Mouse (Mus musculus): ENCODE measurements at regions not wholly inside any gene's neighbourhood (a gene's known extent, or its start where the extent isn't known, plus 50 kb on each side); places are given as distances from the start of the nearest gene placed in this dataset.

DNA sequence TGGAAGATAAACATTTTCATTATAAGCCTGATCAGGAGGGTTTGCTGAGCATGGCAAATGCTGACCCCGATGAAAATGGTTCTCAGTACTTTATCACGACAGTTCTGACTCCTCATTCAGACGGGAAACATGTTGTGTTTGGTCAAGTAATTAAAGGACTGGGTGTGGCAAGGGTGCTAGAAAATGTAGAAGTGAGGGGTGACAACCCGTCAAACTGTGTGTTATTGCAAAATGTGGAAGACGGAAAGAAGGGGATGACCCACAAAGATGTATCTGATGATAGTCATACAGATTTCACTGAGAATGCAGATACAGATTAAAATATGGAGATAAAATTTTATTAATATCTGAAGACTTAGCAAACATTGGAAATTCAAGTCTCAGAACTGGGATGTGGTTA, 186.2 kb upstream of the Gm9833 start:
- H3K4me1 ChIP-seq (ENCODE audit: control insufficient read depth, insufficient read depth, low read length): no peaks in the 10 kb centered on the region
- TF ChIP-seq POLR2A (IDR thresholded peaks at IDR 0.05; ENCODE audit: low read depth, low read length) (no peak), CTCF (IDR thresholded peaks at IDR 0.05; ENCODE audit: borderline replicate concordance, insufficient read depth, low read length) (no peak)
- no peak overlapping the region for H3K27ac ChIP-seq (ENCODE audit: insufficient read depth, low read length)
- no peak overlapping the region for H3K4me3 ChIP-seq (ENCODE audit: insufficient read depth, low read length)

DNA sequence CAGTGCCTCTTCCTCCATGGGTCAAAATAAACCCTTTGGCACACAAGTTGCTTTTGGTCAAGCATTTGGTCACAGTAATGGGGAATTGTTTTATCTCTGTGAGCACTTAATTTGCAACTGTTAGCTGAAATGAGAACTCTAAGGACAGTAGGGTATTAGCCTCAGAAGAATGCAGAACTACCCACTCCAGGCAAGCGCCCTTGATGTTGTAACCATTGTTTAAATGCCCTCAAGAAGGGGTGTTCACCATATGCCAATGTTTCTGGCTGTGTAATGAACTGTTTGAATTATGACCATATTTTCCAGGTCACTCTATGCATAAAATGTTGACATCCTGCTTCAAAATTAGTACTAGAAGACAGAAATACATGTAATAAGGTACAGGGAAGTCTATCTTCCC, 174.6 kb upstream of the Gm9833 start:
- Histone ChIP-seq H3K27ac (ENCODE audit: insufficient read depth, low read length) (no peak overlapping the region), H3K4me3 (ENCODE audit: insufficient read depth, low read length) (no peak overlapping the region), H3K4me1 (ENCODE audit: control insufficient read depth, insufficient read depth, low read length) (no peaks in the 10 kb centered on the region)
- TF ChIP-seq POLR2A (IDR thresholded peaks at IDR 0.05; ENCODE audit: low read depth, low read length) (no peak), CTCF (IDR thresholded peaks at IDR 0.05; ENCODE audit: borderline replicate concordance, insufficient read depth, low read length) (no peak)

DNA sequence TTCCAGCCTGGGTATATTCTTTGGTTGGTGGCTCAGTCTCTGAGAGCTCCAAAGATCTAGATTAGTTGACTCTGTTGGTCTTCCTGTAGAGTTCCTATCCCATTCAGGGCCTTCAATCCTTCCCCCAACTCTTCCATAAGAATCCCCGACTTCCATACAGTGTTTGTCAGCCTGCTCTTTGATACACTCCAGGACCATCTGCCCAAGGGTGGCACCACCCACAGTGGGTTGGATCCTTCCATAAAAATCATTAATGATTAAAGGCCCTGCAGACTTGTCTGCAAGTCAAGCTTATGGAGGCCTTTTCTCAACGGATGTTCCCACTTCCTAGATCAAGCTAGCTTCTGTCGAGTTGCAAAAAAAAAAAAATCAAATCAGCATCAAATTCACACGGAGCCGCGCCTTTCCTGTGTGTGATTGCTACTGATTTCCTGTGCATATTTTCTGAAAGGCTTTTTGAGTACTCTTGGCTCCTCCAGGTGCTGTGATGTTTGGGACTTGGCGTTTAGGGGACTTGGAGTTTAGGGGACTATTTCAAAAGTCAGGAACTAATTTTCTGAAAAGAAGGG, 171.3 kb upstream of the Gm9833 start:
- H3K27ac ChIP-seq (ENCODE audit: insufficient read depth, low read length): no peak overlapping the region
- H3K4me3 ChIP-seq (ENCODE audit: insufficient read depth, low read length): no peak overlapping the region
- TF ChIP-seq POLR2A (IDR thresholded peaks at IDR 0.05; ENCODE audit: low read depth, low read length): no peak
- TF ChIP-seq CTCF (IDR thresholded peaks at IDR 0.05; ENCODE audit: borderline replicate concordance, insufficient read depth, low read length): no peak
- H3K4me1 ChIP-seq (ENCODE audit: control insufficient read depth, insufficient read depth, low read length): no peaks in the 10 kb centered on the region

DNA sequence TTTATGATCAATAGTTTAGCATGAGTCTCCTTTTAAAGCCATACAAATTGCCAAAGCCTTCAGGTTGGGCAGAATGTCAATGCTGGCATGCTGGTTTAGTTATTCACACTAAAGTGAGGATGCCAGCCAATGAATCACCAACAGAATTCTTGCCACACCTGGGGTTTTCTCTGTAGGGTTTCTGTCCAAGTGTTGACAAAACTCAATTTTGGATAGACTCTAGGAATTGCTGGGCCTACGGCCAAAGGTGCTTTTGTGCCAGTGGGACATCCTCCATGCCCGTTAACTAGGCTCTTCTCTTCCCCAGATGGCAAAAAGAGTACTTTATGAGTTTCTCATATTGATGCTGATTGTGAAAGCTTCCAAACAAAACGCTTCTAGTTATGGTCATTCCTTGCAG, 167.6 kb upstream of the Gm9833 start:
- TF ChIP-seq CTCF (IDR thresholded peaks at IDR 0.05; ENCODE audit: borderline replicate concordance, insufficient read depth, low read length) (no peak), POLR2A (IDR thresholded peaks at IDR 0.05; ENCODE audit: low read depth, low read length) (no peak)
- H3K4me1 ChIP-seq (ENCODE audit: control insufficient read depth, insufficient read depth, low read length): no peaks in the 10 kb centered on the region

DNA sequence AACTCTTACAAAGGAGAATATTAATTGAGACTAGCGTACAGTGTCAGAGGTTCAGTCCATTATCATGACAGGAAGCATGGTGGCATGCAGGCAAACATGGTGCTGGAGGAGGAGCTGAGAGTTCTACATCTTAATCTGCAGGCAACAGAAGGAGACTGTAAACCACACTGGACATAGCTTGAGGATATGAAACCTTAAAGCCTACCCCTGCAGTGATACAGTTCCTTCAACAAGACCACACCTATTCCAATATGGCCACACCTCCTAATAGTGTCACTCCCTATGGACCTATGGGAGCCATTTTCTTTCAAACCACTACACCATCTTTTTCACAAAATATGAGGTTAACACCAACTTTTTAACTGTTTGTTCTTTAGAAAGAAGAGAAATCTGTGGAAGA, 166.2 kb upstream of the Gm9833 start:
- Histone ChIP-seq H3K4me1 (ENCODE audit: control insufficient read depth, insufficient read depth, low read length) (no peaks in the 10 kb centered on the region), H3K27ac (ENCODE audit: insufficient read depth, low read length) (no peak overlapping the region), H3K4me3 (ENCODE audit: insufficient read depth, low read length) (no peak overlapping the region)
- TF ChIP-seq CTCF (IDR thresholded peaks at IDR 0.05; ENCODE audit: borderline replicate concordance, insufficient read depth, low read length) (no peak), POLR2A (IDR thresholded peaks at IDR 0.05; ENCODE audit: low read depth, low read length) (no peak)

More for the DNA sequence above, 167.6 kb upstream of the Gm9833 start:
- Histone ChIP-seq H3K4me3 (ENCODE audit: insufficient read depth, low read length) (no peak overlapping the region), H3K27ac (ENCODE audit: insufficient read depth, low read length) (no peak overlapping the region)

DNA sequence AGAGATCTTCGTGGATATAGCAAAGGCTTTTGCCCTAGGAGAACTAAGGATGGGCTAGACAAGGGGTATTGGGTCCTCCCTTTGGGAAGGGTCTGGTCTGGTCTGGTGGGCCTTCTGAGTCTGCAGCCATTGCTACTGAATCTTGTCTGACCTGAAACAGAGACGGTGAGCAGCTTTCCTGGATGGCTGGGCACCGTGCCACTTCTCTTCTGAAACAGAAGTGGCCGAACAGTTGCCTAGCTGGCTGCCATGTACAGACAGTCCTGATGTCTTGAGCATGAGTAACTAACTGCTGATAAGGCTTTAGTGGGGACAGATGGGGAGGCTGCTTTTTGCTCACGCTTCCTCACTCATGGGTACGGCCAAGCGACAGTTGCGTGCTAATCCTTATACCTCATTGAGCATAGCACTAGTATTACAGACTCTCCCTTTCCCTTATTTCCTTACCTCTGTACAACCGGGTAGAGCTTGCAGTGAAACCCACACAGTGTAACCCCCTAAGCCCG, 165.3 kb upstream of the Gm9833 start:
- Histone ChIP-seq H3K4me1 (ENCODE audit: control insufficient read depth, insufficient read depth, low read length) (no peaks in the 10 kb centered on the region), H3K27ac (ENCODE audit: insufficient read depth, low read length) (no peak overlapping the region), H3K4me3 (ENCODE audit: insufficient read depth, low read length) (no peak overlapping the region)
- TF ChIP-seq POLR2A (IDR thresholded peaks at IDR 0.05; ENCODE audit: low read depth, low read length) (no peak), CTCF (IDR thresholded peaks at IDR 0.05; ENCODE audit: borderline replicate concordance, insufficient read depth, low read length) (no peak)

DNA sequence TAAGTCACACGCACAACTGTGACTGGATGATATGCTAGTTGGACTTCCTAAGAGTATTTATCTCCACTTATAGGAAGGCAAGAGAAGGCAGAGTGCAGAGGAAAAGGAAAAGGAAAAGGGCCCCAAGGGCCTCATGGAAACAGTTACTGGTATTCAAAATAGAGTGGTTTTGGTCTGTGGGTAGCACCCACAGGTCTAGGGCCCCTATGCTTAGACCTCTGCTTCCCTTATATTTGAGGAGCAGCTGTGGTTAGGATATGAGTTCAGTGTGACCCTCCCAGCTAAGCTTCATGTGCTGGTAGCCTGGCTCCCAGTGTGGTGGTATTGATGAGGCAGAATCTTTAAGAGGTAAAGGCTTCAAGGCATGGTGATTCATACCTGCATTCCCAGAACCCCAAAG, 163.3 kb upstream of the Gm9833 start:
- Histone ChIP-seq H3K27ac (ENCODE audit: insufficient read depth, low read length) (no peak overlapping the region), H3K4me1 (ENCODE audit: control insufficient read depth, insufficient read depth, low read length) (no peaks in the 10 kb centered on the region), H3K4me3 (ENCODE audit: insufficient read depth, low read length) (no peak overlapping the region)
- TF ChIP-seq POLR2A (IDR thresholded peaks at IDR 0.05; ENCODE audit: low read depth, low read length) (no peak), CTCF (IDR thresholded peaks at IDR 0.05; ENCODE audit: borderline replicate concordance, insufficient read depth, low read length) (no peak)

DNA sequence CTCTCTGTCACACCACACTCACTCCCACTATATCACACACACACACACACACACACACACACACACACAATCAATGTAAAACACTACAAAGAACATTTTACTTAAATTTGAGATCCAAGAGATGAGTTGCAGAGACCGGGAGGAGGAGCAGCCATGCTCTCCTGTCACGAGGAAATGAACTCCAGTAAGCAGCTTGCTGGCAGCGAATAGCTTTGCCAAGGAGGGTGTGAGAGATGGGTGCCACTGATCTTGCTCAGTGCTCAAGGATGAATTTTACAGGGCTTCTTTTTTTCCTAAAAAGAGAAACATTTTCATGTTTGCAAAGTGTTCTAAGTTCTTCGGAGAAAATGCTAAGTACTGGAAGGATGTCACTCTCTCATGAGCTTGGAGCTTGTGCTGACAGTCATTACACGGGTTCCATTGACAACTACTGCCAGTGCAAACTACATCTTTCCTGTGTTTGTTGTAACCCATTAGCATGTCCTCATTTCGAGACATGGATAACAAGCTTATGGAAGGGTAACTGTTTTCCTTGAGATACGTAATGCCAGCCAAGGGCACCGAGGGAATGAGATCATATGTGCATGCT, 151.0 kb upstream of the Gm9833 start:
- H3K27ac ChIP-seq (ENCODE audit: insufficient read depth, low read length): no peak overlapping the region
- no peak overlapping the region for H3K4me3 ChIP-seq (ENCODE audit: insufficient read depth, low read length)
- no peaks in the 10 kb centered on the region for H3K4me1 ChIP-seq (ENCODE audit: control insufficient read depth, insufficient read depth, low read length)
- TF ChIP-seq POLR2A (IDR thresholded peaks at IDR 0.05; ENCODE audit: low read depth, low read length): no peak
- no peak for TF ChIP-seq CTCF (IDR thresholded peaks at IDR 0.05; ENCODE audit: borderline replicate concordance, insufficient read depth, low read length)

DNA sequence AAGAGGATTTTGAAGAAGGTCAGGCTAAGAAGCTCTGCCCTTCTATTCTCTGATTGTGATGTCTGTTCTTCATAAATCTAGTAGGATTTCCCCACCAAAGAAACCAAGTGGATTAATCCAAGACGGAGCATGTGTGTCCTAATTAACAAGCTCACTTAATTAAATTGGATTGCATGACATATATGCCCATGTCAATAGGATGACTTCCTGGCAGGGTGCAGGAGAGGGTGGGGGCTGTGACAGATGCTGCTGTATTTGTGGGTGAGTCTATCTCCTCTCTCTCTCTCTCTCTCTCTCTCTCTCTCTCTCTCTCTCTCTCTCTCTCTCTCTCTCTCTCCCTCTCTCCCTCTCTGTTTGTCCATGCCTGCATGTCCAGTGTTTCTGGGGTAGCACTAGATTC, 149.3 kb upstream of the Gm9833 start:
- no peak overlapping the region for H3K4me3 ChIP-seq (ENCODE audit: insufficient read depth, low read length)
- H3K4me1 ChIP-seq (ENCODE audit: control insufficient read depth, insufficient read depth, low read length): no peaks in the 10 kb centered on the region
- TF ChIP-seq CTCF (IDR thresholded peaks at IDR 0.05; ENCODE audit: borderline replicate concordance, insufficient read depth, low read length) (no peak), POLR2A (IDR thresholded peaks at IDR 0.05; ENCODE audit: low read depth, low read length) (no peak)
- no peak overlapping the region for H3K27ac ChIP-seq (ENCODE audit: insufficient read depth, low read length)

DNA sequence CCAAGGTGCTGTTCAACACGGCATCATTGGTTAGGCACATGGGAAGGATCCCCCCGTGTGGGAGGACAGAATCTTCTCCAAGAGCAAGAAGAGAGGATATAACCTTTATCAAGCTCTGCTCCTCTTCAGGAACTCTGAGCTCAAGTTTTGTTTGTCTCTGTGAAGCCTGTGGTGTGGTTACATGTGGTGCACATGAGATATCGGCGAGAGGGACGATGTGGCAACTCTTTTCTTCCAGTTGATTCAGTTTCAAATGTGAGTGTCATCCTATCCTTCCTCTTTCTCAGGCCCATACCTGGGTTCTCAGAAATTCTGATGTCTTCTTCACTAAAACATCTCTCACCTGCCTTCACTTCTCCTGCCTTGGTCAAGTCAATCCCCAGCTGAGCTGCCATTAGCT, 145.3 kb upstream of the Gm9833 start:
- Histone ChIP-seq H3K4me3 (ENCODE audit: insufficient read depth, low read length) (no peak overlapping the region), H3K4me1 (ENCODE audit: control insufficient read depth, insufficient read depth, low read length) (no peaks in the 10 kb centered on the region), H3K27ac (ENCODE audit: insufficient read depth, low read length) (no peak overlapping the region)
- TF ChIP-seq CTCF (IDR thresholded peaks at IDR 0.05; ENCODE audit: borderline replicate concordance, insufficient read depth, low read length) (no peak), POLR2A (IDR thresholded peaks at IDR 0.05; ENCODE audit: low read depth, low read length) (no peak)

All from embryonic fibroblast, embryonic 13.5 days (primary cell).